Mouse (Mus musculus): ENCODE data around the gene Lnpk.

GRCm38 (mm10) chr2:74557451-74557850 lies 21.8 kb downstream of the Lnpk start:
- no peak for TF ChIP-seq CTCF (IDR thresholded peaks at IDR 0.05; ENCODE audit: low read depth)
- no peak for TF ChIP-seq EP300 (IDR thresholded peaks at IDR 0.05; ENCODE audit: low read depth)
